Mouse (Mus musculus) intestine, postnatal 0 days (tissue): ENCODE data around the gene Spats2l. TPM values are rescaled to one million over a fixed set of nuclear protein-coding genes. Genes with fewer than 3 reads are reported as not detected.

ENCODE experiments used
- ATAC-seq: fragments of 200-750 bp; cut with Nextera tagmentation; 2 replicates; pipeline ENCODE4 v1.8.0; 2017; ENCODE audit warnings: mild to moderate bottlenecking, moderate TSS enrichment, moderate library complexity
- H3K27ac ChIP-seq: fragments of 300-500 bp; sonication (generic); 2 replicates; pipeline ENCODE4 v1.5.1; 2014; ENCODE audit warnings: mild to moderate bottlenecking, low read depth, low read length, moderate library complexity
- H3K27me3 ChIP-seq: fragments of 300-500 bp; sonication (generic); replicated peaks from 2 replicates; pipeline ENCODE4 v1.6.1; 2014; ENCODE audit warnings: low read length, mixed read lengths; ENCODE audit not compliant: control insufficient read depth, insufficient read depth
- H3K36me3 ChIP-seq: fragments of 300-500 bp; sonication (generic); 2 replicates; pipeline ENCODE4 v1.6.1; 2014; ENCODE audit warnings: mild to moderate bottlenecking, moderate library complexity; ENCODE audit not compliant: control insufficient read depth, insufficient read depth
- H3K4me1 ChIP-seq: fragments of 300-500 bp; sonication (generic); replicated peaks from 2 replicates; pipeline ENCODE4 v1.6.1; 2014; ENCODE audit warnings: antibody characterized with exemption, low read length, mixed read lengths; ENCODE audit not compliant: control insufficient read depth, insufficient read depth
- H3K4me2 ChIP-seq: fragments of 300-500 bp; sonication (generic); replicated peaks from 2 replicates; pipeline ENCODE4 v1.6.1; 2014; ENCODE audit warnings: low read depth, mild to moderate bottlenecking, moderate library complexity
- H3K4me3 ChIP-seq: fragments of 300-500 bp; sonication (generic); 2 replicates; pipeline ENCODE4 v1.5.1; 2014; ENCODE audit warnings: low read depth, low read length
- H3K9ac ChIP-seq: fragments of 300-500 bp; sonication (generic); 2 replicates; pipeline ENCODE4 v1.6.1; 2014; ENCODE audit warnings: mild to moderate bottlenecking, low read depth, low read length
- H3K9me3 ChIP-seq: fragments of 300-500 bp; sonication (generic); 2 replicates; pipeline ENCODE4 v1.6.1; 2016; ENCODE audit warnings: mixed run types; ENCODE audit not compliant: control insufficient read depth
- CTCF ChIP-seq: sonication (generic); IDR thresholded peaks from 2 replicates; pipeline ENCODE4 v1.5.1; 2016; ENCODE audit warnings: low read depth, mild to moderate bottlenecking, control low read depth, antibody characterized with exemption, moderate library complexity
- WGBS: fragments of 180-500 bp; shearing (Covaris S2); extraction: QIAGEN DNeasy Blood & Tissue Kit; methylation state at CpG from one replicate; pipeline ENCODE4 v1.1.7; 2014; 5-methylcytosine and 5-hydroxymethylcytosine counted together
- polyA plus RNA-seq: library from polyadenylated mRNA; unstranded; fragments of >200 nt; fragmentation: Nextera tagmentation; extraction: Ambion mirVana; gene quantifications from 2 replicates; pipeline ENCODE4 v1.2.1, GENCODE M21; 2015

Gene Spats2l
- polyA plus RNA-seq, 1 experiment from 2014 or later = 42.5 TPM

DNA sequence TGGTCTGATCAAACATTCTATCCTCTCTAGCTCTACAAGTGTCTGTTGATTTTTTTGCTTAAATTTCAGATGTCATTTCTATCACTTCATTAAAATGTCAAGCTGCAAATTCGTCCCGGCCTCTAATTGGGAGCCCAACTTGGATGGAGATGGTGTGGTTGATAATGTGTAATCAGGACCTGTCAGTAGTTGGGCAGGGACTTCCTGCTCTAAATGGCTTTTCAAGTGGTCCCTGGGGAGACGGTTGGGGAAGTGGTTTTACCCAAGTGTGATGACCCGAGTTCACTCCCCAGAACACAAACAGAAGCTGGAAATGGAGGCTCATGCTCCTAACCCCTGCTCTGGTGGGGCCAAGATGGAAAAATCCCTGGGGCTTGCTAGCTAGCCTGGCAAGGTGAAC lies 36.3 kb downstream of the Spats2l start:
- H3K4me2 ChIP-seq = no peak overlapping the region
- 71% methylated on average over 4 of the region's 4 CpGs for WGBS
- no peaks in the 10 kb centered on the region for H3K36me3 ChIP-seq
- H3K9me3 ChIP-seq = no peaks in the 10 kb centered on the region
- H3K27me3 ChIP-seq = no peaks in the 10 kb centered on the region
- no peak overlapping the region for H3K4me3 ChIP-seq
- TF ChIP-seq CTCF = no peak
- no peak overlapping the region for H3K27ac ChIP-seq
- ATAC-seq = no peak
- no peak overlapping the region for H3K9ac ChIP-seq
- no peaks in the 10 kb centered on the region for H3K4me1 ChIP-seq

GRCm38 (mm10) chr1:57817103-57817502 lies 43.1 kb downstream of the Spats2l start:
- H3K36me3 ChIP-seq = no peaks in the 10 kb centered on the region
- H3K9me3 ChIP-seq = no peaks in the 10 kb centered on the region
- no peaks in the 10 kb centered on the region for H3K4me1 ChIP-seq
- WGBS = 53% methylated on average over 2 of the region's 2 CpGs
- H3K4me3 ChIP-seq = no peak overlapping the region
- ATAC-seq = no peak
- H3K9ac ChIP-seq = no peak overlapping the region
- no peak for TF ChIP-seq CTCF
- H3K27me3 ChIP-seq = no peaks in the 10 kb centered on the region
- H3K27ac ChIP-seq = no peak overlapping the region
- H3K4me2 ChIP-seq = no peak overlapping the region

- WGBS = 65% methylated on average over 6 of the region's 6 CpGs
- no peaks in the 10 kb centered on the region for H3K4me1 ChIP-seq
- no peak overlapping the region for H3K4me2 ChIP-seq
- TF ChIP-seq CTCF = no peak
- no peak overlapping the region for H3K27ac ChIP-seq
- H3K9ac ChIP-seq = no peak overlapping the region
- H3K4me3 ChIP-seq = no peak overlapping the region
- no peak for ATAC-seq
- no peaks in the 10 kb centered on the region for H3K27me3 ChIP-seq
- no peaks in the 10 kb centered on the region for H3K36me3 ChIP-seq
- no peaks in the 10 kb centered on the region for H3K9me3 ChIP-seq
Measured at GRCm38 (mm10) chr1:57820428-57820997, 46.6 kb downstream of the Spats2l start.

GRCm38 (mm10) chr1:57824966-57825759 lies 51.2 kb downstream of the Spats2l start:
- Histone ChIP-seq H3K9ac (no peak overlapping the region), H3K9me3 (no peaks in the 10 kb centered on the region), H3K36me3 (no peaks in the 10 kb centered on the region), H3K4me1 (no peaks in the 10 kb centered on the region), H3K4me3 (no peak overlapping the region), H3K27me3 (no peaks in the 10 kb centered on the region), H3K27ac (no peak overlapping the region), H3K4me2 (no peak overlapping the region)
- no peak for ATAC-seq
- 70% methylated on average over 17 of the region's 17 CpGs for WGBS
- no peak for TF ChIP-seq CTCF

DNA sequence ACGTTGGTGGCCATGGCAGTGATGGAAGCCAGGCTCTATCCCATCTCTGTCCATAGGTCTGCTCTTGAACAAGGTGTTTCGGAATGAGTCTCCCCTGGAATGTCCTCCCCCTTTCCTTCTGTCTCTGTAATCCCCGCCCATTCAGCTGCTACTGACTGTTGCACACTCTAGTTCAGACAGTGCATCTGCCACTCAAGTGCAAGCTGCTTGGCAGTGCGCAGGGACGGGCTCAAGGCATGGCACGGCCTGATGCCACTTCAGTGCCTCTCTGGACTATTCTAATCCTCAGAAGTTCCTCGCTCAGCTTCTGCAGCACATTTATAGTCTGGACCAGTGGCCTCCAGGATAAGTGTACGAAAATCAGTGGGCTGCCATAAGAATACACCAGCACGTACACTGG lies 52.3 kb downstream of the Spats2l start:
- no peak for TF ChIP-seq CTCF
- 88% methylated on average over 9 of the region's 9 CpGs for WGBS
- no peak for ATAC-seq

DNA sequence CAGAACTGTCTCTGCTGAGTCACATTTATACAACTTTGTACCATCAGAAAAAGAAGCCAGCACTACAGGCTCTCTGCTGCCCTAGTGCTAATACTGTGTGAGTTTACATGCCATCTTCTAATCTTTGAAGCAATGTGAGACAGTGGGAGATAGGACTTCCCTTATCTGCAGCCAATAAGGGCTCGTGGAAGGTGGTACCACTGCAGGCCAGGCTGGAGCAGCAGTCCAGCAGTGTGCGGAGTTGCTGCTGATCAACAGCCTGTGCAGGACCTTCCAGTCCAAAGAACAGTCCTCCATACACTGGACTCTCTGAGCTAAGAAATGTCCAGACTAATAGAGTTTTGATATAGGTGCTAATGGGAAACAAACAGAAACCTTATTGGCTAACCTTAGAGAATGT lies 59.2 kb downstream of the Spats2l start:
- peak; percentile 53; the same call in 1 of the 2 replicates for ATAC-seq
- WGBS = 49% methylated on average over 2 of the region's 2 CpGs
- H3K27me3 ChIP-seq = no peaks in the 10 kb centered on the region

More for the DNA sequence above, 52.3 kb downstream of the Spats2l start:
- Histone ChIP-seq H3K27me3 (no peaks in the 10 kb centered on the region), H3K9ac (no peak overlapping the region), H3K4me1 (no peaks in the 10 kb centered on the region), H3K4me2 (no peak overlapping the region), H3K9me3 (no peaks in the 10 kb centered on the region), H3K36me3 (no peaks in the 10 kb centered on the region), H3K4me3 (no peak overlapping the region), H3K27ac (no peak overlapping the region)

More for the DNA sequence above, 59.2 kb downstream of the Spats2l start:
- Histone ChIP-seq H3K4me3 (no peak overlapping the region), H3K36me3 (no peaks in the 10 kb centered on the region), H3K4me2 (no peak overlapping the region), H3K9me3 (no peaks in the 10 kb centered on the region), H3K9ac (no peak overlapping the region), H3K4me1 (no peaks in the 10 kb centered on the region), H3K27ac (no peak overlapping the region)
- TF ChIP-seq CTCF = no peak
